Mouse (Mus musculus) small intestine, adult 2 months (tissue): Measurements from ENCODE around the gene Tmprss3. TPM values are rescaled to one million over a fixed set of nuclear protein-coding genes. Genes with fewer than 3 reads are reported as not detected.

Experiments used
- H3K27ac ChIP-seq: fragments of 200-500 bp; 2 replicates; pipeline ENCODE4 v1.5.1; 2012; ENCODE audit warnings: low read depth, low read length, control low read depth, inconsistent platforms; ENCODE audit not compliant: insufficient read depth
- H3K27me3 ChIP-seq: fragments of 200-500 bp; 2 replicates; pipeline ENCODE4 v1.6.1; 2012; ENCODE audit warnings: mild to moderate bottlenecking, moderate library complexity, low read length, inconsistent platforms; ENCODE audit not compliant: control insufficient read depth, insufficient read depth
- H3K36me3 ChIP-seq: fragments of 200-500 bp; 2 replicates; pipeline ENCODE4 v1.6.1; 2012; ENCODE audit warnings: mild to moderate bottlenecking, low read length, control low read depth, inconsistent platforms; ENCODE audit not compliant: control insufficient read depth, insufficient read depth
- H3K4me1 ChIP-seq: fragments of 200-500 bp; 2 replicates; pipeline ENCODE4 v1.6.1; 2012; ENCODE audit warnings: low read length, inconsistent platforms, mixed read lengths; ENCODE audit not compliant: control insufficient read depth, insufficient read depth, insufficient read length
- H3K4me3 ChIP-seq: fragments of 200-500 bp; 2 replicates; pipeline ENCODE4 v1.5.1; 2012; ENCODE audit warnings: low read depth, mild to moderate bottlenecking, control low read depth, inconsistent platforms, low read length, moderate library complexity
- CTCF ChIP-seq: fragments of 200-500 bp; IDR thresholded peaks from 2 replicates; pipeline ENCODE4 v1.5.1; 2012; ENCODE audit warnings: low read depth, mild to moderate bottlenecking, control low read depth, inconsistent platforms, low read length, moderate library complexity, mixed read lengths; ENCODE audit not compliant: insufficient replicate concordance, insufficient read length; ENCODE audit errors: extremely low read depth
- POLR2A ChIP-seq: fragments of 200-500 bp; IDR thresholded peaks from 2 replicates; pipeline ENCODE4 v1.6.1; 2012; ENCODE audit warnings: low read depth, mild to moderate bottlenecking, control low read depth, inconsistent platforms, low read length, moderate library complexity
- WGBS: fragments of 180-500 bp; shearing (Covaris S2); methylation state at CpG from one replicate; pipeline ENCODE4 v1.1.7; 2018; 5-methylcytosine and 5-hydroxymethylcytosine counted together
- polyA plus RNA-seq: library from polyadenylated mRNA; depleted of rRNA; stranded (reverse); fragments of >200 nt; gene quantifications from 2 replicates; pipeline ENCODE4 v1.2.3, GENCODE M21; 2012; rRNA removed

Gene Tmprss3
- polyA plus RNA-seq, 1 experiment: not detected

DNA sequence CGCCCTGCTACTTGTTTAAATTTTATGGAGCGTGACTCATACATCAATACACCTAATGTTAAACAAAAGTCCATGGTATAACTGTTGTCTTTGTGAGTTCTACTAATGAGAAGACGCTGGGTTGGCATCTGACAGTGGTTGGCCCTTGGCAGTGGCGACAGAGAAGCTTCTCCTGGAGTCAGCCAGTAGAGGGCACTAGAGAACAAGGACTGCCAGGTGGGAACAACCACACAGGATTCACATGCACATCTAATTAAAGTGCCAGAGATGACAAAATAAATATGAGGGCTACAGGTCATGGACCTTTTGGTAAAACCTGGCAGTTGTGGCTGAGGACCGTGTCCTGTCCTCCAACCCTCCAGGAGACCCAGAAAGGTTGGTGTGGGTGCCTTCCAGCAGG, 60.4 kb downstream of the Tmprss3 start:
- TF ChIP-seq CTCF (peak; percentile 79; the same call in 1 of the 2 replicates), POLR2A (no peak)
- Histone ChIP-seq H3K27ac (no peak overlapping the region), H3K4me3 (no peak overlapping the region), H3K36me3 (no peaks in the 10 kb centered on the region), H3K4me1 (peaks cover 10% of the 10 kb centered on the region), H3K27me3 (no peaks in the 10 kb centered on the region)
- WGBS: 9% methylated on average over 5 of the region's 5 CpGs

DNA sequence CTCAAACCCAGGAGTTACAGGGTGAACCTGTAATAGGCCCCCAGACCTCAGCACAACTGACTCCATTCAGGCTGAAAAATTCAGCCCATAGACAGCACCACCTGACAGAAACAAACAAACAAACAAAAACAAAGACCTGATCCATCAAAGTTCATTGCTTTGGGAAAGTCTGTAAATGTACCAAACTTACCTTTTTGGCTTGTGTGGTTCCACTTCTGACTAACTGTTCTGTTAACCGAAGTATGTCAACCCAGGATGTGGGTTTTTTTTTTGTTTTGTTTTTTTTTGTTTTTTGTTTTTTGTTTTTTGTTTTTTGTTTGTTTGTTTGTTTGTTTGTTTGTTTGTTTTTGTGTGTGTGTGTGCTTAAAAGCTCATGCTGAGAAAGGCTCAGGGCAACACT, 62.0 kb downstream of the Tmprss3 start:
- Histone ChIP-seq H3K4me1 (peaks cover 10% of the 10 kb centered on the region), H3K4me3 (no peak overlapping the region), H3K27me3 (no peaks in the 10 kb centered on the region), H3K27ac (no peak overlapping the region), H3K36me3 (no peaks in the 10 kb centered on the region)
- TF ChIP-seq CTCF (no peak), POLR2A (no peak)
- WGBS: 89% methylated on average over 1 of the region's 1 CpGs

DNA sequence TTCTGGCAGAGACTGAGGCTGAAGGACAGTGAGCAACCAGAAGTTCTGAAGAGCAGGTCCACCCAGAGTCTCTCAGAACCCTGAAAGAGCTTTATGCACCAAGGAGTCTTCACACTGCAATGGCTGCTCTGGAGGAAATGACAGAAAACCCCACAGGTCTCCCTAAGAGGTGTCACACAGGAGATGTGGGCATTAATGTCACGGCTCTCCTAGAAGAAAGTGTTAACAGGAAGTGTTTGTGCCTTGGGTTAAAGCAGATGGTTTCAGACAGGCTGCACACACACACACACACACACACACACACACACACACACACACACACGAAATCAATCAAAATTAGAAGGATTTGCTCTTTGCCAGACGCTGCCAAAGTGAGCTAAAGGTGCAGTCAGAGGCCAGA, 62.5 kb downstream of the Tmprss3 start:
- Histone ChIP-seq H3K4me3 (no peak overlapping the region), H3K27ac (no peak overlapping the region), H3K27me3 (no peaks in the 10 kb centered on the region), H3K4me1 (peaks cover 10% of the 10 kb centered on the region), H3K36me3 (no peaks in the 10 kb centered on the region)
- 42% methylated on average over 3 of the region's 3 CpGs for WGBS
- TF ChIP-seq CTCF (no peak), POLR2A (no peak)

DNA sequence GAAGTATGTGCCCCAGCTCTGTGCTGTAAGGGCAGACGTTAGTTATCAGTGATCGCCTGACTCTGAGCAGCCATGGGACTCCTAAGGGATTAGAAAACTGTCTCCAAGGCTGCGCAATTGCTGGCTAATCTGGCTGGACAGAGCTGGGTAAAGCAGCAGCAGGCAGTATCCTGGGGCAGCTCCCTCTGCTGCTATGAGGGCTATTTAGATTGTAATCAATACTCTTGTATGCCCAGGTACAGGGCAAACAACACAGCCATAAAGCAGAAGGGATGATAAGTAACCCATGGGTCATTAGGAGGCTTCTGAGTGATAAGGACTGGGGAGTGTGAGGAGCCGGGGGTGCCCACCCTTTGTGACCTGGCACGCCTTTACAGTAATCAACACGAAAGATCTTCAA, 63.9 kb downstream of the Tmprss3 start:
- H3K4me3 ChIP-seq: no peak overlapping the region
- TF ChIP-seq POLR2A: no peak; the same call in 1 of the 2 replicates
- no peak for TF ChIP-seq CTCF
- H3K27me3 ChIP-seq: no peaks in the 10 kb centered on the region
- peak overlapping the region; percentile 12; the same call in 1 of the 2 replicates for H3K27ac ChIP-seq
- WGBS: 30% methylated on average over 6 of the region's 6 CpGs
- peaks cover 13% of the 10 kb centered on the region for H3K4me1 ChIP-seq
- no peaks in the 10 kb centered on the region for H3K36me3 ChIP-seq

DNA sequence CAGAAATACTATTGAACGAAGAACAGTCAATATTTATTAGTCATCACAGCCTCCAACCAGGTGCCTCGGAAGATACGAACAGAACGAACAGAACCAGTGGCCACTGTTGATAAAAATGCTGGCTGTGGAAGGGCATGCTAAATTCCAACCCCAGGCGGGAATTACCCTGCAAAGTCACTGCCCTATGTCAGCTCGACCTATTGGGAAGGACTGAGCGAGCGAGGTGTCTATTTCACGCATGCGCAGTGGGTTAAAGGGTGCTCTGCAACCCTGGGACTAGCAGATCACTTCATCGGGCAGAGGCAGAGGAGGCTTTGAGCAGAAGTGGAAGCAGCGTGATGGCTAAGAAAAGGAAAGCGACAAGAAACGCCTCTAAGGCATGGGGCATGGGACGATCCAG, 65.0 kb downstream of the Tmprss3 start:
- Histone ChIP-seq H3K4me3 (peak overlapping the region; percentile 25), H3K4me1 (peaks cover 17% of the 10 kb centered on the region), H3K27me3 (no peaks in the 10 kb centered on the region), H3K27ac (no peak overlapping the region; the same call in 1 of the 2 replicates), H3K36me3 (no peaks in the 10 kb centered on the region)
- TF ChIP-seq CTCF (no peak), POLR2A (no peak)
- WGBS: 19% methylated on average over 15 of the region's 15 CpGs

DNA sequence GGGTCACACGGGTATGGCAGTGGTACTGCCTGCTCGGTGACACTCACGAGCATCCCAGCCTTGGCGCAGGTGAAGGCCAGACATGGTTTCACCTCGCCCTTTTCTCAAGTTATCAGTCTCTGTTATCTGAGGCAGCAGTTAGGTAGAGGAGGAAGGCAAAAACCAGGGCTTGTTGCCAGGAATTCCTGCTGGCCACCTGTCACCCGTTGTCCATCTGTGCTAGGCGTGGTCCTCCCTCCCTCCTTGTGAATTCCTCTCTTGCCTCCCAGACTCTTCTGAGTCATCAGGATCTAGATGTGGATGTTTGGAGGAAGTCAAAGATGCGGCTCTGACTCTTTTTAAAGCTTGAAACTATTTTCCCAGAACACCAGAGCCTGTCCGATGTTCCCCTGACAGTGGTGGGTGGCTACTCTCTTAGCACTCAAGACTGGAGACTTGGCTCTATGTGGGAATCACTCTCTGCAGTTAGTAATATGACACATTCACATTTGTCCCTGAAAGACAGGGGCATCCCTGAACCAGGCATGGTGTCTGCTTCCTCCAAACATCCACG, 67.4 kb downstream of the Tmprss3 start:
- Histone ChIP-seq H3K36me3 (no peaks in the 10 kb centered on the region), H3K4me3 (no peak overlapping the region), H3K4me1 (peaks cover 17% of the 10 kb centered on the region), H3K27me3 (no peaks in the 10 kb centered on the region), H3K27ac (no peak overlapping the region)
- WGBS: 28% methylated on average over 10 of the region's 10 CpGs
- no peak for TF ChIP-seq CTCF
- TF ChIP-seq POLR2A: no peak

DNA sequence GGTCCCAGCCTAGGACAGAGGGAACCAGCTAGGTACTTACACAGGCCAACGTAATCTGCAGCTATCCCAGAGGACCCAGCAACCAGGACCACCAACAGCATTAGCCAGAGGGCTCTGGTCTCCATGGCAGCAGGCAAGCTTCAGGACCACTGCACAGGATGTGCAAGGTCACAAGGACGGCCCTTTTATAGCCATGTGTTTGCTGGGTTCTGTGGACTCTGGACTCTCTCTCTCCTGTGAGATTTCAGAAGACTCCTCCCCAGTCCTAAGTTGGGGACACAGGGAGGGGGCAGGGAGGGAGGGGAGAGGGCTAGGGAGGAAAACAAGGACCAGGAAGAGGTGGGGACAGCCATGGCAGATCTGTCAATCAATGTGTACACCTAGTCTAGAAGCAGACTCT, 69.3 kb downstream of the Tmprss3 start, which contains the start of gene Tff3:
Gene Tff3, minus strand, starts transcription at position 195 of the 400 bp plus-strand sequence.
- Histone ChIP-seq H3K27ac (0 out of 2 replicates have a peak within 1 kb of the TSS, but pooled peaks have one; percentile 6), H3K27me3 (no peaks in the 10 kb centered on the region), H3K36me3 (no peaks in the 10 kb centered on the region), H3K4me1 (peaks cover 13% of the 10 kb centered on the region; the same call in 1 of the 2 replicates), H3K4me3 (peak within 1 kb of the TSS; percentile 22; the same call in 1 of the 2 replicates)
- TF ChIP-seq POLR2A (no peak), CTCF (no peak)
- 18% methylated on average over 2 of the region's 2 CpGs for WGBS

Other genes with a start within 250 kb of the Tmprss3 start
- 0.10 TPM in 1 of 2 replicates, not detected in the other for gene Umodl1, start 244.3 kb downstream of the Tmprss3 start, polyA plus RNA-seq
- 1.6 and 2.5 TPM in 2 replicates for gene Abcg1, start 141.3 kb downstream of the Tmprss3 start, polyA plus RNA-seq
- gene Tff3, start 69.3 kb downstream of the Tmprss3 start, polyA plus RNA-seq: 5,248 and 10,550 TPM in 2 replicates
- gene Tff2, start 54.7 kb downstream of the Tmprss3 start, polyA plus RNA-seq: 19.0 and 10,568 TPM in 2 replicates
- gene Tff1, start 33.7 kb downstream of the Tmprss3 start, polyA plus RNA-seq: 7.6 and 3,319 TPM in 2 replicates
- 0.76 and 0.98 TPM in 2 replicates for gene Ubash3a, start 8.9 kb upstream of the Tmprss3 start, polyA plus RNA-seq
- 0.46 TPM in 1 of 2 replicates, not detected in the other for gene Rsph1, start 78.4 kb upstream of the Tmprss3 start, polyA plus RNA-seq
- gene Slc37a1, start 87.8 kb upstream of the Tmprss3 start, polyA plus RNA-seq: 68.2 and 145 TPM in 2 replicates
- gene Pde9a, start 187.2 kb upstream of the Tmprss3 start, polyA plus RNA-seq: 112 and 394 TPM in 2 replicates